Mouse (Mus musculus): Measurements from ENCODE around the gene Rrbp1. TPM values are rescaled to one million over a fixed set of nuclear protein-coding genes. Genes with fewer than 3 reads are reported as not detected.

Rrbp1 gene
- total and polyA plus RNA-seq, 3 experiments = 56.7 to 128 (median 127) TPM

DNA sequence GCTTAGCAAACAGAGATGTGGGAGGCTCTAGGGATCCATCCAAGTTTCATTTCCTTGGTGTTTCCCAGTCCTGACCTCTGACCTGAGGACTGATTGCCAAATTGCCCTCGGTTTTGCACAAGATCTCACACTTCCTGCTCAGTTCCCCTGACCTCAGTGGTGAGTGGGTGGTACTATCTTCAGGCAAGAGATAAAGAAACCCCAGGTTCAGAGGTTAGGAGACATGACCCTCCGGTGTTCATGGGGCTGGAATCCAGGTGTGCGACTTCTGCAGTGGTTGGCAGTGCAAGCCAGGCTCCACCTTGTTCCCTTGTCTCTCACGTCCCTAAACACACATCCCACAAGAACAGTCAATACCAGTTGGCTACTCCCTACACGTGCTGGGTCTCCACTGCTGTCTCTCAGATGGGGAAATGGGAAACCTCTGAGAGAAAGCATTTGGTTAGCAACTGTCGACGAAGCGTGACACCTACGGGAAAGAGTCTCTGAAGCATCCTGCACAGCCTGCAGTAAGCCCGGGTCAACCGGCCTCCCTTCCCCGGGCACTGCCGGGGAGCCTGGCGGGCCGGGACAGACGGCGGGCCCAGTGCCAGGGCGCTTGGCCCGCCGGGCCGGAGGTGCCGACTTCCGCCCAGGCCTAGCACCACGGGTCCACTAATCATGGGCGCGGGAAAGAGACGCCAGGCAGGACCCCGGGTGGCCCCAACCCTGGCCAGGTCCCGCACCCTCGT, 1.3 kb downstream of the Rrbp1 start (continued):
- TF ChIP-seq NRF1 (IDR thresholded peaks at IDR 0.05; ENCODE audit: insufficient read depth, low read depth, low read length, poor library complexity, severe bottlenecking) (no peak), MXI1 (IDR thresholded peaks at IDR 0.05; ENCODE audit: low read depth, low read length) (peak; percentile 93), JUND (IDR thresholded peaks at IDR 0.05; ENCODE audit: low read depth, low read length) (no peak), POLR2A (IDR thresholded peaks at IDR 0.05; ENCODE audit: control insufficient read depth in 1 of 2, insufficient read depth in 1 of 2, low read depth in 1 of 2, low read length in 2 of 2, poor library complexity in 1 of 2) (0 out of 4 replicates have a peak, but pooled peaks of 1 of the 2 experiments have one; percentile 11)

DNA sequence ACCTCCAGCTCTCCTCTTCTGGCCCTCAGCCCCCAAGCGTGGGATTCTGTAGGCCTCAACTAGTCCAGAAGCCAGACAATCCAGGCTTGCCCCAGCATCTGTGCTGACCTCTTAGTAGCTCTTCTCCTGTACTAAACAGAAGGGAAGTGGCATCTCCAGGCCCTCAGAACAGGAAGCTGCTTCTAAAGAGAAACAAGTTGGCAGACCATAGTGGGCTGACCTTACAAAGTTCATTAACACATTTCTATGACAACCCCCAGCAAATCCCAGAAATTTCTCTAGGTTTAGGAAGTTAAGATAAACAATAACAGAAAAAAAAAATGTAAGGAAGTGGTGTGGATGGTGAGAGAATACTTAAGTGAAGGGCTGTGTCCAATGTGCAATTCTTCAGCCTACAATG, 2.0 kb downstream of the Rrbp1 start:
- Histone ChIP-seq H3K4me1 (ENCODE audit: control insufficient read depth in 1 of 2, insufficient read depth in 2 of 2, low read length in 2 of 2) (peaks cover 3 to 9% of the 10 kb centered on the region in 2 experiments; a peak in 3 of 4 replicates), H3K79me2 (ENCODE audit: control insufficient read depth, insufficient read depth, low read length, poor library complexity) (peaks cover 55% of the 10 kb centered on the region), H3K9ac (ENCODE audit: control insufficient read depth, low read depth, low read length, poor library complexity, severe bottlenecking) (peak overlapping the region; percentile 97), H3K27me3 (ENCODE audit: control insufficient read depth in 1 of 2, insufficient read depth in 2 of 2, low read length in 2 of 2) (no peaks in the 10 kb centered on the region; a peak in 1 of 4 replicates), H3K27ac (ENCODE audit: control insufficient read depth, low read depth, low read length) (peak overlapping the region; percentile 63), H3K36me3 (ENCODE audit: control insufficient read depth in 1 of 2, insufficient read depth in 2 of 2, low read length in 2 of 2) (peaks cover 0 to 8% of the 10 kb centered on the region in 2 experiments), H3K9me3 (replicated peaks; ENCODE audit: insufficient read depth, low read length) (no peaks in the 10 kb centered on the region), H3K4me3 (ENCODE audit: control insufficient read depth in 1 of 2, insufficient read depth in 1 of 2, low read depth in 2 of 2, low read length in 2 of 2) (peak overlapping the region in 1 of 2 experiments; percentile 89; a peak in 3 of 4 replicates)
- peak; percentile 53 for DNase-seq (ENCODE audit: low read depth, low spot score)
- no peak for TF ChIP-seq MYC (IDR thresholded peaks at IDR 0.05; ENCODE audit: low read depth, low read length)

DNA sequence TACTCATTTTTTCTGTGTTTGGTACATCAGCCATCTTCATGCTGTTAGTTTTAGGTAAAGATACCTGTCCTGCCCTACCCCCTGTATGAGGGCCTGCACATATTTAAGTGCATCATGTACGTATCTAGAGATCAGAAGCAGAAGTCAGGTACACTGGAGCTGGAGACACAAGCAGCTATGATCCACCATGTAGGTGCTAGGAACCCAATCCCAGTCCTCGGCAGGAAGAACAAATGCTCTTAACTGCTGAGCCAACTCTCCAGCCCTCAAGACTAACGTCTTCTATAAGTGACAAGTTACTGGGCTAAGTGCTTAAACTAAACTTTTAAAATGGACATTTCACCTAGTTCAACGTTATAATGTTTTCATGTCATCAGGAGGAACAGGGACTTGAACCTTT, 3.9 kb downstream of the Rrbp1 start:
- TF ChIP-seq POLR2AphosphoS2 (IDR thresholded peaks at IDR 0.05; ENCODE audit: low read length) (no peak), NRF1 (IDR thresholded peaks at IDR 0.05; ENCODE audit: insufficient read depth, low read depth, low read length, poor library complexity, severe bottlenecking) (no peak), KAT2A (conservative IDR thresholded peaks at IDR 0.05; ENCODE audit: low read depth, low read length) (no peak), ZKSCAN1 (IDR thresholded peaks at IDR 0.05; ENCODE audit: low read depth, low read length) (no peak), GABPA (IDR thresholded peaks at IDR 0.05; ENCODE audit: low read depth, low read length) (no peak), RAD21 (IDR thresholded peaks at IDR 0.05; ENCODE audit: low read depth, low read length) (no peak), GATA1 (IDR thresholded peaks at IDR 0.05; ENCODE audit: low read depth, low read length) (no peak), MAZ (IDR thresholded peaks at IDR 0.05; ENCODE audit: low read depth, low read length) (no peak), USF1 (IDR thresholded peaks at IDR 0.05; ENCODE audit: low read depth, low read length) (no peak), POLR2A (IDR thresholded peaks at IDR 0.05; ENCODE audit: control insufficient read depth in 1 of 2, insufficient read depth in 1 of 2, low read depth in 1 of 2, low read length in 2 of 2, poor library complexity in 1 of 2) (no peak), HCFC1 (IDR thresholded peaks at IDR 0.05; ENCODE audit: low read depth, low read length) (no peak), ELF1 (IDR thresholded peaks at IDR 0.05; ENCODE audit: low read depth, low read length) (no peak), E2F4 (IDR thresholded peaks at IDR 0.05; ENCODE audit: borderline replicate concordance, low read depth, low read length) (no peak), CTCF (IDR thresholded peaks at IDR 0.05 in 2 of 3, conservative IDR thresholded peaks at IDR 0.05 in 1 of 3; ENCODE audit: control insufficient read depth in 1 of 3, insufficient read depth in 1 of 3, low read depth in 2 of 3, low read length in 3 of 3, poor library complexity in 1 of 3, severe bottlenecking in 1 of 3) (no peak), MXI1 (IDR thresholded peaks at IDR 0.05; ENCODE audit: low read depth, low read length) (no peak), MAX (IDR thresholded peaks at IDR 0.05; ENCODE audit: low read length) (no peak), TAL1 (IDR thresholded peaks at IDR 0.05; ENCODE audit: low read length) (no peak), CHD1 (IDR thresholded peaks at IDR 0.05; ENCODE audit: low read depth, low read length) (no peak)
- H3K79me2 ChIP-seq (ENCODE audit: control insufficient read depth, insufficient read depth, low read length, poor library complexity) = peaks cover 64% of the 10 kb centered on the region
- no peak for DNase-seq (ENCODE audit: low read depth, low spot score)
- no peaks in the 10 kb centered on the region for H3K9me3 ChIP-seq (replicated peaks; ENCODE audit: insufficient read depth, low read length)
- no peak overlapping the region for H3K9ac ChIP-seq (ENCODE audit: control insufficient read depth, low read depth, low read length, poor library complexity, severe bottlenecking)
- peaks cover 3 to 9% of the 10 kb centered on the region in 2 experiments; a peak in 3 of 4 replicates for H3K4me1 ChIP-seq (ENCODE audit: control insufficient read depth in 1 of 2, insufficient read depth in 2 of 2, low read length in 2 of 2)
- no peak overlapping the region for H3K4me3 ChIP-seq (ENCODE audit: control insufficient read depth in 1 of 2, insufficient read depth in 1 of 2, low read depth in 2 of 2, low read length in 2 of 2)
- peaks cover 3 to 8% of the 10 kb centered on the region in 2 experiments for H3K36me3 ChIP-seq (ENCODE audit: control insufficient read depth in 1 of 2, insufficient read depth in 2 of 2, low read length in 2 of 2)
- H3K27ac ChIP-seq (ENCODE audit: control insufficient read depth, low read depth, low read length) = no peak overlapping the region
- H3K27me3 ChIP-seq (ENCODE audit: control insufficient read depth in 1 of 2, insufficient read depth in 2 of 2, low read length in 2 of 2) = no peaks in the 10 kb centered on the region
